Mouse (Mus musculus) naive thymus-derived CD4-positive, alpha-beta T cell, adult 2 months (primary cell): ENCODE data around the gene Knop1.

Experiments used
- DNase-seq: peaks from one replicate; pipeline ENCODE4 v3.0.0-alpha.2; 2011; ENCODE audit warnings: low read depth

The Knop1 gene

DNA sequence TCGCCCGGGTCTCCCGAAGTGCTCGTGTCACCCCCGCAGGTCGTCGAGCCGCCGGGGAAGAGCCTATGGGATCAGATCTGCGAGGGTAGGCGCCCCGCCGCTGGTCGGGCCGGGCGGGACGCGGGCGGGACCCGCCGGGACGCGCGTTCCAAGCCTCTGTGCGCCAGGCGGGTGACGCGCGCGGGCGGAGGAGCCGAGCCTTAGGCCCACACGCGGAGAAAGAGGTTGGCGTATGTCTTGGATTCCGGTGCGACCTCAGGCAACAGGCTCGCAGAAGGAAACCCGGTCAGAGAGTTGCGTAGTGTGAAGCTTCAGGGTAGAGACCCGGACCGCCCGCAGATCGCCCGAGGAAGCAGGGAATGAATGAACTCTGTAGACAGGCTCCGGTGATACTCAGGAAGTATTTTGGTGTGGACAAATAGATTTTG is at the start of gene Knop1:
Knop1 (minus strand) TSS at position 378 of the 428 bp plus-strand sequence.
- DNase-seq: no peak

DNA sequence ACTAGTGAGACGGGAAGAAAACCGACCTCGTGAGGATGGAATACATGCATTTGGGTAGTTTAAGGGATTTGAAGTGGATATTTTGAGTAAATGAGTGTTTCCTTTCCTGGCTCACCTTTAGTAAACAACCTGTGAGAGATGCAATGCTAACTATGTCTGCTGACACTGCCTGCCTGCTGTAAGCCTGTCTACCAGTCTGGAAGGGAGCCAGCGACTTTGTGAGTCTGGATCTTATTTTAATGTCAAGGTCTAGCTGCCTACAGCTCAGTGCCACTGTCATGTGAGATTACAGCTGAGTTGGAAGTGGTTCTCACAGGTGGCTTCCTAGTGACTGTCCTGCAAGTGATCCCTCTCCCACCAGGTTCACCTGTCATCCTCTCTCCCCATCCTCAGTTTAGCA is 48.5 kb upstream of the Knop1 start:
- no peak for DNase-seq

- DNase-seq: no peak
Observed at GRCm38 (mm10) chr7:118903879-118904278, 47.8 kb upstream of the Knop1 start.

GRCm38 (mm10) chr7:118902944-118903343 is 46.9 kb upstream of the Knop1 start:
- peak; percentile 26 for DNase-seq

DNA sequence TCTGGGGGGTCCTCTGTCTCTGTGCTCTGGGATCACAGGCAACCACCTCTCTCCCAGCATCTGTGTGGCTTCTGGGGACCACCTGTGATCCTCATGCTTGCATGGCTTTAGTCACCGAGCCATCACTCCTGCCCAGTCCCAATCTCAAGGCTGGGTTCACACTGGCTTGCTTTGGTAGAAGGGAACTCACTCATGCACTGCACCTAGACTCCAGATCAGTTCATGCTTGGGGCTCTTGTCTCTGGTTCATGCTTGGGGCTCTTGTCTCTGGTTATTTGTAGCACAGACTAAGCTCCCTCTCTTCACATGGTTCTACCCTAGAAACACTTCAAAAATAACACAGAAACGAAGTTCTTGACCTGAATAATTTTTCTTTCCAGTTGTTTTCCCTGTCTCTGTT is 44.0 kb upstream of the Knop1 start:
- no peak for DNase-seq

GRCm38 (mm10) chr7:118898063-118898462 is 42.0 kb upstream of the Knop1 start:
- no peak for DNase-seq

DNA sequence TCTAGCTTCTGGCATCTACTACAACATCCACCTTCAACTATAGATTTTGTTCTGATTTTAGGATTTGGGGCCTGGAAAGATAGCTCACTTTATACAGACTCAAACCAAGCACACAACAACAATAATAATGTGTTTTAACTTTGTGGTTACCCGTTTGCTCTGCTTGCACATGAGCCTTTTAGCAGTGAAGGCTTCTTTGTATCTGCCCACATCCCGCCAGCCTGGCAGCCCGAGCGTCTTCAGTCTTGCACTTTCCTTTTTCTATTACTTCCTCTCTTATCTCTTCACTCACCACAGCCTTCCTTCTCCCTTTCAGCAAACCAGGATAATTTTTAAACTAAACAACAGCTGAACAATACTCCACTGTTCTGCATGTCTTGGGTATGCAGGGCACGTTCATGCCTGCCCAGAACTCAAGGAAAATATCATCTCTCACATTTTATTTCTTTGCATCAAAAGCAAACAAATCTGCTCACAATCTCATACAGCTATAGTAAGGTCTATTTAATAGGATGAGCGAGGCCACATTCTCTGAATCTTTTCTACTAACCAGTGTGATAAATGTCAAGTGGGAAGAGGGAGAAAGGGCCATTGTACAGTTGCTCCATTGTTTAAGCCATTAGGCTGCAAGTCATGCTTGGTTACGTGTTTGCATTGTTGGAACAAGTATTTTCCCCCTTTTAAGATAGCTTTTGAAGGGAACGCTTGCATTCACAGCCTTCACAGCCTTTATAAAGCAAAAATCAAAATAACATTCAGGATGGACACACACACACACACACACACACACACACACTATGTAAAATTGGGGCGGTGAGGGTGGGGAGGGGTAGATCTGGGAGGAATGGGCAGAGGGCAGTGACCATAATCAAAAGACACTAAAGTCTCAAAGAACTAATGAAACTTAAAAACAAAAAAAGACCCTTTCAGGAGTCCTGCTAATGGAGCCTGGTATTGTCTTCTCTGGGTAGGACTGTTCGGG is 39.7 kb upstream of the Knop1 start:
- peak; percentile 52 for DNase-seq

GRCm38 (mm10) chr7:118889046-118889680 is 33.1 kb upstream of the Knop1 start:
- DNase-seq: no peak

GRCm38 (mm10) chr7:118887303-118888055 is 31.4 kb upstream of the Knop1 start:
- no peak for DNase-seq

DNA sequence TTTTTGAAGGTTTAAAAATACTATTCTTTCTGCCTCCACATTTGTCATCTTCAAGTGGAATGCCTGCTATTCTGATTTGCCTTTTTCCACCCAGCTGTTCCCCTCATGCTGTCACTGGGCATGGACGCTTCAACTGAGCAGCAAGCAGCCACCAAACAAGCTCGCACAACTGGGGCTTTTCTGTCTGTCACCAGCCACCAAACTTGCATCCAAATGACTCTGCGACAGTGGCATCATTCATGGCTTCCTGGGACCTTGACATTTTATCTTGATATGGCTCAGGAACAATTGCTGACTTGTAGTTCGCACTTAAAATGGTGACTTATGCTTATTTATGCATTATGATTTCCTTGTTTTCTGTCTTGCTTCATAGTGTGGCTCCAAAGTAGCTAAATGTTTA is 28.9 kb upstream of the Knop1 start:
- no peak for DNase-seq

- no peak for DNase-seq
Observed at GRCm38 (mm10) chr7:118883957-118884356, 27.9 kb upstream of the Knop1 start.

DNA sequence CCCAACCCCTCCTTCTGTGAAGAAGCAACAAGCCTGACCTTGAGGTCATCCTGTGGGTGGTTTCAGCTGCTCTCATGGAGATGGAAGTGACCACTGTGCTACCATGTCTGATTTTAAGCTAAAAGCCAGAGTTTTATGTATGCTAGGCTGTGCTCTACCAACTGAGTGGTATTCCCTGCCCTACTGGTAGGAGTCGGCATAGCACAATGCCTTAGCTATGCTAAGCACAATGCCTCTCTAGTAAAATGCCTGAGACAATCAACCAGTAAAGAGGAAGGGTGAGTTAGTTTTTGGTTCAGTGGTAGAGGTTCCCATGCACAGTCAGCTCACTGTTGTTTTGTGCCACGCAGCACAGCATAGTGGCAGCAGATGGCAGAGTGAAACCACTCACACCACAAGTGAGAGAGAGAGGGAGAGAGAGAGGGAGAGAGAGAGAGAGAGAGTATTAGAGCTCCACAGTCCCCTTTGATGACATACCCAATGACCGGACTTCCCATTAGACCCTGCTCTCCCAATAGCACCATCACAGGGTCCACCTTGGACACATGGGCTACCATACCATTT is 23.5 kb upstream of the Knop1 start:
- DNase-seq: no peak

- no peak for DNase-seq
Observed at GRCm38 (mm10) chr7:118865362-118865761, 9.3 kb upstream of the Knop1 start.

GRCm38 (mm10) chr7:118858640-118859039 is 2.6 kb upstream of the Knop1 start:
- DNase-seq: no peak

DNA sequence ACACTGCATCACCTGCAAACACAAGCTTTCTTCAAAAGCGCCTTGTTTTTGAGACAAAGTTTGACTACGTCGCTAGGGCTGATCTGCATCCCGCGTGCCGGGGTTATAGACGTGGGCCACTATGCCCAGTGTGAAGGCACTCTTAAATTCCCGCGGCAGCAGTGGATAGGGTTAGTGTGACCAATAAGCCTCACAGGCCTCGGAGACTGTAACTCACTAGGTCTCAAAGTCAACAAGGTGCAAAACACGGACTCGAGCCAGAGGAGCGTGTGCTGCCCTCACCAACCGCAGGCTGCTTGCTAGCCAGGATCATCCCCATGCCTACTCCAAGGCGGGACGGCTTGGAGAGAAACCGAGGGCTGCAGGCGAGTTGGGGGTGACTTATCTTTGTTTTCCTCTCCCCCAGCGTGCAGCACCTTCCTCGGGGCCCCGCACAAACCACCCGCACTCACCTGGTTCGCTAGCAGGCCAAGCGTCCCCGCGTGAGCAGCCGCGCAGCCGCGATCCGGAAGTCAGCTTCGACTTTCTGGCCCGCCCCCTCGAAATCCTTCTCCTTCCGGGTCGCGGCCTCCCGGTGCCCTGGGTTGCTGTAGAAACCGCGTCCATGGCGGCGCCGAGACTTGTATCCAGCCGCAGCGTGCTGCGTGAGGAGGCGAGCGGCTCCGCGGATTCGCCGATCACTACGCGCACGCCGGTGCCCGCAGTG is 730 bp downstream of the Knop1 start, which contains the start of gene Iqck:
Iqck (plus strand) TSS at position 582 of the 706 bp plus-strand sequence.
- peak; percentile 91 for DNase-seq

GRCm38 (mm10) chr7:118854606-118855005 is 1.4 kb downstream of the Knop1 start:
- DNase-seq: peak; percentile 15

DNA sequence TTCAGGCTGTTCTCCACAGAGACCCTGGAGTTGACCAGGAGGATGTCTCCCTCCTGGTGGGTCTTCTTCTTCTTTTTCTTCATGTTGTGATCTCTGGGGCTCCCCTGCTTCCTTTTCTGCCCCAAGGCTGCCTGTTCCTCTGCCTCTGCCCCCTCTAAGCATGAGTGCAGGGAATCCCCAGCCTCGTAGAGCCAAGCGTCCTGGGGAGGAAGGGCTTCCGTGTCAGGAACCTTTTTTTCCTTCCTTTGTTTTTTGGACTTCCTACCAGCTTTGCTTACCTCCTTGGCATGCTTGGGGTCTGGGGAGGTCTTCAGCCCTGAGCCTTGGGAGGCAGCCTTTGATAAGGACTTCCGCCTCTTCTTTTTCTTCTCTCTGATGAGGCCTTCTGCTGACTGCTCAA is 3.4 kb downstream of the Knop1 start:
- no peak for DNase-seq

GRCm38 (mm10) chr7:118851571-118851970 is 4.5 kb downstream of the Knop1 start:
- no peak for DNase-seq

DNA sequence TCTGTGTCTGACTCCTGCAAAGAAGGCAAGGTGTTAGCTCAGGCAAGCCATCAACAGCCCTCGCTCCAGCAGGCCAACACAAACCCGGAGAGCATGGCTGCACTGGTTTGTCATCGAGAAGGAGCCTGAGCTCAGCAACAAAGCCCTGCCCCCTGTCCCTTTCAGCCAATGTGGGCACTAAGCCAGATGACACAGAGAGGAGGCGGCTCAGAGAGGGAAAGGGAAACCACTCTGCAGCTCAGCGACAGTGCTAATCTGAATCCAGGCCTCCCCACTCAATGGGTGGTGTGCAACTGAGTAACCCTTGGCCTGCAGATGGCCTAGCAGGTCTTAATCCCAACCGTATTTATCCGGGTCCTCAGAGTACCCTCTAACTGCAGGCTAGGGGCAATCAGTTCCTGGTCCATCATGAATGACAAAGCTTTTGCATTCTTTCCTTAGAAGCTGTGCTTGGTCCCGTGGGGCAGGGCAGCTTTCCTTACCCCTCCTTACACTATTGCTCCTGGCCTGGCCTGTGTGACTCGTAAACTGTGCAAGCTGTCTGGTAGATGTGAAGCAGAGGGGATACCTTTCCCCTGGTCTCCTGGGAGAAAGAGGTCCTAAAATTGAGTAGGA is 5.3 kb downstream of the Knop1 start:
- no peak for DNase-seq

DNA sequence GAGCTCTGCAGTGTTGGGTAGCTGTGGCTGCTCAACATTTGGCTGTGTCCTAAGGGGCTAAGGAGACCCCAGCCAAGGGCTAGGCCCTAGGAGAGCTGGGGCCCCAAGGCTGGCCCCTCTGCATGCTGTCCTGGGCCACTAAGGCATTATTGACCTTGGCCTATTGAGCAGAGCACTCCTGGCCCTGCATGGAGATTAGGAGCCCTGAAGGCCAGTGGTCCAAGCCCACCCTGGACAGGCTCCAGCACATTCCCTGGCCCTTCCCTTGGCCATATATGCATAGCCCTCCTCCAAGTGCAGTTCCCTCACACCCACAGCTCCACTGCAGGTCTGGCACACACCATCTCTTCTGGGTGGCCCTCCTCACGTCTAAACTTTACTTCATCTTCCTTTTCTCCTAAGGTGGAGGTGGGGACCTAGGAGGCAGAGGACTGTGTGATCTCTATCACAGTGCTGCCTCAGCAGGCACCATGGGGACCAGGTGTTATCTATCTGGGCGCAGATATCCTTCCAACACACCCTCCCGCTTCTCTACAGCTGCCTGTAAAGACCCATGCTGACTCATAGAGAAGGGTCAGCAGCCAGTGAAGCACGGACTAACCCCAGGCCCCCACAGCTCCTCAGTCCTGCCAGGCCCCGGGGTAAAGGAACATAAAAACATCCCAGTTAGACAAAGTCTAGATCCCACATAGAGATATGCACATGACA is 6.4 kb downstream of the Knop1 start:
- no peak for DNase-seq
